Mouse (Mus musculus) lung, embryonic 16.5 days (tissue): Measurements from ENCODE around the gene Atp5e. TPM values are rescaled to one million over a fixed set of nuclear protein-coding genes. Genes with fewer than 3 reads are reported as not detected.

Experiments
- ATAC-seq: fragments of 200-750 bp; cut with Nextera tagmentation; 2 replicates; pipeline ENCODE4 v1.8.0; 2017; ENCODE audit warnings: low read depth, mild to moderate bottlenecking, moderate library complexity
- H3K27ac ChIP-seq: fragments of 300-500 bp; sonication (generic); 2 replicates; pipeline ENCODE4 v1.5.1; 2014; ENCODE audit warnings: mild to moderate bottlenecking, control low read depth, low read length
- H3K27me3 ChIP-seq: fragments of 300-500 bp; sonication (generic); 2 replicates; pipeline ENCODE4 v1.6.1; 2014; ENCODE audit warnings: low read depth, low read length, mixed read lengths; ENCODE audit not compliant: control insufficient read depth, insufficient read depth
- H3K36me3 ChIP-seq: fragments of 300-500 bp; sonication (generic); 2 replicates; pipeline ENCODE4 v1.6.1; 2014; ENCODE audit warnings: low read length; ENCODE audit not compliant: control insufficient read depth, insufficient read depth
- H3K4me1 ChIP-seq: fragments of 300-500 bp; sonication (generic); replicated peaks from 2 replicates; pipeline ENCODE4 v1.6.1; 2014; ENCODE audit warnings: low read length, mixed read lengths; ENCODE audit not compliant: control insufficient read depth, insufficient read depth
- H3K4me2 ChIP-seq: fragments of 300-500 bp; sonication (generic); 2 replicates; pipeline ENCODE4 v1.6.1; 2014; ENCODE audit warnings: low read depth, low read length, control low read depth
- H3K4me3 ChIP-seq: fragments of 300-500 bp; sonication (generic); 2 replicates; pipeline ENCODE4 v1.5.1; 2014; ENCODE audit warnings: mild to moderate bottlenecking, low read length, control low read depth
- H3K9ac ChIP-seq: fragments of 300-500 bp; sonication (generic); 2 replicates; pipeline ENCODE4 v1.6.1; 2014; ENCODE audit warnings: low read length, control low read depth
- H3K9me3 ChIP-seq: fragments of 300-500 bp; sonication (generic); 2 replicates; pipeline ENCODE4 v1.6.1; 2016; ENCODE audit warnings: low read length; ENCODE audit not compliant: control insufficient read depth
- WGBS: fragments of 180-500 bp; shearing (Covaris S2); extraction: QIAGEN DNeasy Blood & Tissue Kit; methylation state at CpG from one replicate; pipeline ENCODE4 v1.1.7; 2014; 5-methylcytosine and 5-hydroxymethylcytosine counted together
- polyA plus RNA-seq: library from polyadenylated mRNA; unstranded; fragments of >200 nt; fragmentation: Nextera tagmentation; extraction: Ambion mirVana; gene quantifications from 2 replicates; pipeline ENCODE4 v1.2.1, GENCODE M21; 2015

Gene Atp5e
- polyA plus RNA-seq, 1 experiment from 2014 or later = 878 TPM

- no peak for ATAC-seq
- H3K36me3 ChIP-seq = 0 out of 2 replicates have a peak, but pooled peaks cover 2% of the 10 kb centered on the region
- WGBS = 87% methylated on average over 9 of the region's 9 CpGs
- H3K27me3 ChIP-seq = no peaks in the 10 kb centered on the region
- peaks cover 42% of the 10 kb centered on the region for H3K4me1 ChIP-seq
- H3K4me2 ChIP-seq = no peak overlapping the region
- no peak overlapping the region for H3K27ac ChIP-seq
- no peaks in the 10 kb centered on the region for H3K9me3 ChIP-seq
- no peak overlapping the region for H3K4me3 ChIP-seq
- no peak overlapping the region for H3K9ac ChIP-seq
These were observed 23.9 kb downstream of the Atp5e start for GRCm38 (mm10) chr2:174439961-174440360.

- H3K4me3 ChIP-seq = no peak overlapping the region
- peak overlapping the region; percentile 90; the same call in 1 of the 2 replicates for H3K4me2 ChIP-seq
- no peaks in the 10 kb centered on the region for H3K27me3 ChIP-seq
- no peak for ATAC-seq
- H3K27ac ChIP-seq = no peak overlapping the region; the same call in 1 of the 2 replicates
- H3K36me3 ChIP-seq = 0 out of 2 replicates have a peak, but pooled peaks cover 2% of the 10 kb centered on the region
- 59% methylated on average over 5 of the region's 5 CpGs for WGBS
- H3K9ac ChIP-seq = peak overlapping the region; percentile 77
- no peaks in the 10 kb centered on the region for H3K9me3 ChIP-seq
- H3K4me1 ChIP-seq = peaks cover 42% of the 10 kb centered on the region
These were observed 24.5 kb downstream of the Atp5e start for GRCm38 (mm10) chr2:174439450-174439838.

GRCm38 (mm10) chr2:174438737-174439449, 25.0 kb downstream of the Atp5e start, which contains the start of gene Ctsz:
Gene Ctsz (minus strand): TSS chr2:174439039.
- H3K27ac ChIP-seq = peak within 1 kb of the TSS; percentile 9
- H3K9me3 ChIP-seq = no peaks in the 10 kb centered on the region
- under 1% methylated on average over 38 of the region's 38 CpGs for WGBS
- ATAC-seq = peak; percentile 75
- H3K4me3 ChIP-seq = peak within 1 kb of the TSS; percentile 74
- no peaks in the 10 kb centered on the region for H3K27me3 ChIP-seq
- 0 out of 2 replicates have a peak, but pooled peaks cover 2% of the 10 kb centered on the region for H3K36me3 ChIP-seq
- H3K4me2 ChIP-seq = peak within 1 kb of the TSS; percentile 90
- peak within 1 kb of the TSS; percentile 77 for H3K9ac ChIP-seq
- peaks cover 42% of the 10 kb centered on the region for H3K4me1 ChIP-seq

GRCm38 (mm10) chr2:174438181-174438580, 25.7 kb downstream of the Atp5e start:
- 66% methylated on average over 11 of the region's 11 CpGs for WGBS
- no peak for ATAC-seq
- Histone ChIP-seq H3K9me3 (no peaks in the 10 kb centered on the region), H3K4me2 (peak overlapping the region; percentile 90), H3K36me3 (0 out of 2 replicates have a peak, but pooled peaks cover 2% of the 10 kb centered on the region), H3K27ac (peak overlapping the region; percentile 9), H3K27me3 (no peaks in the 10 kb centered on the region), H3K4me1 (peaks cover 35% of the 10 kb centered on the region), H3K9ac (peak overlapping the region; percentile 77), H3K4me3 (peak overlapping the region; percentile 74)

DNA sequence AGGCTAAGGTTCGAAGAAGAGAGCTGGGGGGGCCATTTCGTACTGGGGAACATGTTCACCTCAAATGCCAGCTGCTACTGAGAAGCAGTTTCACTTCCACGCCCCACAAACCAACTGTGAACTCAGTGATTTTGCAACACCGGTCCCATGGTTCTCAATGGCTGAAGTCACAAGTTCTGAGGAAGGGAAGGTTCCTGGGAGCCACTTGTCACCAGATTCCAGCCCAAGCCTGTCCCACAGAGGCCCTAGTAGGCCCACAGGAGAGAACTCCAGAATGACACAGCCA, 26.3 kb downstream of the Atp5e start:
- Histone ChIP-seq H3K9ac (no peak overlapping the region; the same call in 1 of the 2 replicates), H3K27ac (peak overlapping the region; percentile 36), H3K36me3 (peaks cover 4% of the 10 kb centered on the region; the same call in 1 of the 2 replicates), H3K4me2 (peak overlapping the region; percentile 90), H3K4me3 (peak overlapping the region; percentile 74), H3K9me3 (no peaks in the 10 kb centered on the region), H3K4me1 (peaks cover 30% of the 10 kb centered on the region), H3K27me3 (no peaks in the 10 kb centered on the region)
- no peak for ATAC-seq
- 91% methylated on average over 4 of the region's 4 CpGs for WGBS

GRCm38 (mm10) chr2:174436916-174437696, 26.8 kb downstream of the Atp5e start:
- ATAC-seq = no peak
- Histone ChIP-seq H3K27ac (peak overlapping the region; percentile 36; the same call in 1 of the 2 replicates), H3K9ac (no peak overlapping the region), H3K27me3 (no peaks in the 10 kb centered on the region), H3K4me1 (peaks cover 25% of the 10 kb centered on the region), H3K4me3 (no peak overlapping the region), H3K36me3 (peaks cover 7% of the 10 kb centered on the region; the same call in 1 of the 2 replicates), H3K4me2 (peak overlapping the region; percentile 90), H3K9me3 (no peaks in the 10 kb centered on the region)
- 89% methylated on average over 7 of the region's 7 CpGs for WGBS

- H3K27ac ChIP-seq = no peak overlapping the region
- H3K4me1 ChIP-seq = peaks cover 21% of the 10 kb centered on the region
- WGBS = 88% methylated on average over 26 of the region's 26 CpGs
- H3K4me2 ChIP-seq = no peak overlapping the region
- no peak for ATAC-seq
- H3K9me3 ChIP-seq = no peaks in the 10 kb centered on the region
- H3K27me3 ChIP-seq = no peaks in the 10 kb centered on the region
- peaks cover 9% of the 10 kb centered on the region for H3K36me3 ChIP-seq
- H3K9ac ChIP-seq = no peak overlapping the region
- no peak overlapping the region for H3K4me3 ChIP-seq
These were observed 27.7 kb downstream of the Atp5e start for GRCm38 (mm10) chr2:174436076-174436701.

GRCm38 (mm10) chr2:174434943-174435342, 29.0 kb downstream of the Atp5e start:
- no peak overlapping the region for H3K4me3 ChIP-seq
- ATAC-seq = no peak
- no peak overlapping the region for H3K4me2 ChIP-seq
- H3K36me3 ChIP-seq = peaks cover 11% of the 10 kb centered on the region
- H3K27me3 ChIP-seq = no peaks in the 10 kb centered on the region
- 94% methylated on average over 9 of the region's 9 CpGs for WGBS
- no peak overlapping the region for H3K27ac ChIP-seq
- peaks cover 21% of the 10 kb centered on the region for H3K4me1 ChIP-seq
- H3K9ac ChIP-seq = no peak overlapping the region
- no peaks in the 10 kb centered on the region for H3K9me3 ChIP-seq
